Mouse (Mus musculus) heart, postnatal 36 days (tissue): ENCODE measurements around the gene Smyd3. TPM values are rescaled to one million over a fixed set of nuclear protein-coding genes. Genes with fewer than 3 reads are reported as not detected.

Experiments
- DNase-seq, 2 experiments: peaks; one replicate each; pipeline ENCODE4 v3.0.0; 2021 to 2022
- intact Hi-C: fragments of 180-260 bp; cut with DNase I; formaldehyde crosslinking; loops from one replicate; pipeline ENCODE4 v1.15.1; 2025
- total RNA-seq, 2 experiments: library from RNA; stranded (reverse); gene quantifications; 2 replicates each; pipeline ENCODE4 v1.2.3; 2021

The Smyd3 gene
- total RNA-seq, 2 experiments from 2014 or later: 6.9 to 7.2 TPM

GRCm38 (mm10) chr1:179096993-179097392 lies 420.8 kb downstream of the Smyd3 start:
- intact Hi-C loops: no loop called here
- no peak for DNase-seq

- no peak for DNase-seq
Measured at GRCm38 (mm10) chr1:179096323-179096722, 421.5 kb downstream of the Smyd3 start.

DNA sequence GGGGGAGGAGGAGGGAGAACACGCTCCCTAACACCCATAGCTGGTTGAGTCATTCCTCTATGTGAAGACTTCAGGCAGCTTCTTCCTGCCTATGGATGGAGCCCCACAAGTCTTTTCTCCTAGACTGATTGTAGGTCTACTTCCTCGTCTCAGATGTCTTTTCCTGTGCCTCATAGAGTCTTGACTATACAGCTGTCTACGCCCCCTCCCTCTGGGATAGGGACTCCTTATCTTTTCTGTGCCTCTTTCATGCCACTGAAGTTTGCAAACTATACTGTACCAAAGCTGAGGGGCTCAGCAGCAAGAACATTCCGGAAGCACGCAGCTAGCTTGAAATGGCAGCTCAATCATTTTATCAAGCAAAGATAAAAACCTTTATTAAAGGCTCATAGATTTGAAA lies 428.7 kb downstream of the Smyd3 start:
- intact Hi-C loops: loop anchor here (5.0 kb wide), 1 partner anchor 562 kb away; the partner anchor contains the start of gene Kif26b
- no peak for DNase-seq

More at GRCm38 (mm10) chr1:179096323-179096722, 421.5 kb downstream of the Smyd3 start:
- intact Hi-C loops: no loop called here

DNA sequence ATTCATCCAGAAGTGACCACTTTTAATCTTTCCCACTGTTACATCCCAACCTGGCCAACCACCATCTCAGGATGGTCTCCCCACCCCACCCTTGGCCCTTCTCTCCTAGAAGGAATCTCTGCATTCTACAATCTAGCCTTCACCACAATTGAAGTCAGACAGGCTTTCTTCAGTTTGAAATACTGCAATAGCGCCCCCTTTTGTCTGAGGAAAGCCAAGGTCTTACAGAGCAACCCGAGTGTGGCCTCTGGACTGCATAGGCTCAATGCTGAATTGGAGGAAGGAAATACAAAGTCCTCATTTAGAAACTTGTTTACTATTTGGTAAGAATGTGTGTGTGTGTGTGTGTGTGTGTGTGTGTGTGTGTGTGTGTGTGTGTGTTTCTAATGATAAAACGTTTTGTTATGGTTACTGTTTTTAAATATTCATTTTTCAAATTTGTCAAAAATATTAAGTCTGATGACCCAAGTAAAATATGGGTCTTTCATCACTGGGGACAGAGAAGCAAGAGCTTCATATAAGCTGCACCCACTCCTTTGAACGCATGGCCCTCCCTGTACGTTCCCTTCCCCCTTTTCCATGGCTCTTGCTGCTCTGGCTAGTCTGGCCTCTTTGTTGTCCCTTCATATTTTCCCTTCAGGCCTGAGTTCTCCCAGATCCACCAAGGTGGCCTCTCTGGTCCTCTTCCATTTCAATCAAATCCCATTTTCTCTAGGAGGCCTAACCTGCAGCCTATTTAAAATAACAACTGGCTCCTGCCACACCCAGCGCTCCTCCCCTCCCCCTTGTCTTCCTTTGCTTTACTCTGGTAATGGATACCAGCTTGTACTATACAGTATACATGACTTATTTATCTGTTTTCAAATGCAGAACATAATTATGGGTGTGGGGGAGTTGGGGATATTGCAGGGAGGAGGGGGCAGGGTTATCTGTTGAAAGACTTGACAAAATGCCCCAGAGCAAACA lies 430.5 kb downstream of the Smyd3 start:
- DNase-seq: peak in 1 of 2 experiments; percentile 4

GRCm38 (mm10) chr1:179086208-179086607 lies 431.6 kb downstream of the Smyd3 start:
- intact Hi-C loops: loop anchor here (5.0 kb wide), 1 partner anchor 559 kb away; the partner anchor contains the start of gene Kif26b
- no peak for DNase-seq

More for the DNA sequence above, 430.5 kb downstream of the Smyd3 start:
- intact Hi-C loops: loop anchor here (5.0 kb wide), 1 partner anchor 560 kb away; the partner anchor contains the start of gene Kif26b

- DNase-seq: no peak
- intact Hi-C loops: no loop called here
Measured at GRCm38 (mm10) chr1:179083098-179083497, 434.7 kb downstream of the Smyd3 start.

DNA sequence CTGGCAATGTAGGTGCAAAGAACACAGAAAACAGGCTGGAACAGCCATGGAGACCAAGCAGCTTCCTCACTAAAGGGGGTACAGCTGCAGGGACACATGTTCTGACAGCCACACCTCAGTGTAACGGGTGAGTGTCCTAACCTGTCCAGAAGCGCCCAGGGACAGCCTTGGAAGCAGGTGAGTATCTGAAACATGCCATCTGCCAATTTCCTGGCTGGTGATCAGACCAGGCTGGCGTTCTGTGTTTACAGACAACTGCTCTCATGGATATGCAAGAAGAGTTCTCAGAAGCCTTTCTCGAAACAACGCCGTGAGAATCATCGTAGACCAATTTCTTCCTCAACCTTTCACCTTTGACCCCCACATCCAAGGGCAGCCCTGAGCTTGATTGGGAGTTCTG lies 444.0 kb downstream of the Smyd3 start:
- intact Hi-C loops: no loop called here
- no peak for DNase-seq

- no peak for DNase-seq
- intact Hi-C loops: no loop called here
Measured at GRCm38 (mm10) chr1:179072935-179073654, 444.7 kb downstream of the Smyd3 start.

GRCm38 (mm10) chr1:179072406-179072805 lies 445.4 kb downstream of the Smyd3 start:
- intact Hi-C loops: no loop called here
- no peak for DNase-seq

DNA sequence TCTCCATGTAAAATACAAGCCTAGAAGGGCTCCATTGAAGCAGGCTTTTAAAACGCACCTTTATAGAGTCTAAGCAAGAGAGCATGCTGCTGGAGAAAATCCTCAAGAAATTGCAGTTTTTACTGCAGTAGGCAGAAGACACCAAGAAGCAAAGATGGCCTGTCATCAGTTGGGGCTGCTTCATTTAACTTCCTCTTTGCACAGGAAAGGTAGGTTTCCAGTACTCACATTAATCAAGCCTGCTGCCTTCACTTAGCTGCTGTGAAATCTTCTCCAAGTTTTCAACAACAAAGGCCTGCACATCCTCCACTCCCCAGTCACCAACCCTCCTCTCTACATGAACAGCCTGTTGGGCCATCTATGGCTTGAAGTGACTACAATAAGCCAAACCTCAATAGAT lies 448.9 kb downstream of the Smyd3 start:
- intact Hi-C loops: no loop called here
- DNase-seq: no peak

GRCm38 (mm10) chr1:179065294-179065601 lies 452.6 kb downstream of the Smyd3 start:
- intact Hi-C loops: no loop called here
- no peak for DNase-seq

DNA sequence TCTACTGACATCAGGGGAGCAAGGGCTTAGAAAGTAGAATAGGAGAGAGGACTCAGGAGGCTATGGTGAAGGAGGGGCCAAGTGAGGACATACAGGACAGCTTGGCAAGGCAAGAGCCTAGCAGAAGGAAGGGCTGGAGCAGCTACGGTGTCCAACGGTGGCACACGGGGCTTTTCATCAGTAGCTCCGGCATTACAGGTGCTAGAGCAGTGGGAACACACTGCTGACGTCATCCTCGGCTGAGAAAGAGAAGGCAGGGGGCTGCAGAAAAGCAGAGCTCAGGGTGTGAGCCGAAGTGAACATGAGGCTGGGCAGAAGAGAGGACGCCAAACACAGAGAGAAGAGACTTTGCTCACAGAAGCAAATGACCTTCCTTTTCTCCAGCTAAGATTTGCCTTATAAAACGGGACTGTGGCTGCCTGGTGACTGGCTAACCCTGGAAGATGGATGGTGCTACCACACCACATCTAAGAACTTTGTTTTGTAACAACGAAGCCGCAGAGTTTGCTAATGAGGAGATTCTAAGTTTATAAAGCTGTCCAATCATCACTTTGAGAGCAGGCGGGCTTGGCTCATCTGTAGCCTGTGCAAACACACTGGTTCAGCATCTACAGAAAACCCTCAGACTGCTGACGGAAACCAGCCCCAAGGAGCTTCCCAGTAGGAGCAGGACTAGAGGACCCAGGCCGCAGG lies 453.1 kb downstream of the Smyd3 start:
- intact Hi-C loops: no loop called here
- no peak for DNase-seq

DNA sequence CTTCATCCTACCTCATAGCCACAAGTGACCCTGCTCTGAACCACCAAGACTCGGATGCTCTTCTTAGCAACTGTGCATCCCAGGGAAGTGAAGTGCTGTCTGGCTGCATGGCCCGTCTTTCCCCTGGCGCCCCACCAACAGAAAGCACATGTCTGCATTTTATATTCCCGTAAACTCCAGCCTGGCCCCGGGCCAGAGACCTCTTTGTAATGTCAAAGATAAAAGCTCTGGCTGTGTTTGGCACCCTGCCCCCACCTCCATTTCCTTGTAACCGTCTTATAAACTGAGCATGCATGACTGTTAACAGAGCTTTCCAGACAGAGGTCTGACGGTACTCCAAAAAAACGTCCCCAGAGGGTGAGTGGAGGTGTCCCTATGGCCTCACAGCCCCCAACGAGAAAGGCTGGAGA lies 456.1 kb downstream of the Smyd3 start:
- intact Hi-C loops: no loop called here
- DNase-seq: peak; percentile 73 to 75

- intact Hi-C loops: no loop called here
- peak in 1 of 2 experiments; percentile 8 for DNase-seq
Measured at GRCm38 (mm10) chr1:179061053-179061452, 456.8 kb downstream of the Smyd3 start.

DNA sequence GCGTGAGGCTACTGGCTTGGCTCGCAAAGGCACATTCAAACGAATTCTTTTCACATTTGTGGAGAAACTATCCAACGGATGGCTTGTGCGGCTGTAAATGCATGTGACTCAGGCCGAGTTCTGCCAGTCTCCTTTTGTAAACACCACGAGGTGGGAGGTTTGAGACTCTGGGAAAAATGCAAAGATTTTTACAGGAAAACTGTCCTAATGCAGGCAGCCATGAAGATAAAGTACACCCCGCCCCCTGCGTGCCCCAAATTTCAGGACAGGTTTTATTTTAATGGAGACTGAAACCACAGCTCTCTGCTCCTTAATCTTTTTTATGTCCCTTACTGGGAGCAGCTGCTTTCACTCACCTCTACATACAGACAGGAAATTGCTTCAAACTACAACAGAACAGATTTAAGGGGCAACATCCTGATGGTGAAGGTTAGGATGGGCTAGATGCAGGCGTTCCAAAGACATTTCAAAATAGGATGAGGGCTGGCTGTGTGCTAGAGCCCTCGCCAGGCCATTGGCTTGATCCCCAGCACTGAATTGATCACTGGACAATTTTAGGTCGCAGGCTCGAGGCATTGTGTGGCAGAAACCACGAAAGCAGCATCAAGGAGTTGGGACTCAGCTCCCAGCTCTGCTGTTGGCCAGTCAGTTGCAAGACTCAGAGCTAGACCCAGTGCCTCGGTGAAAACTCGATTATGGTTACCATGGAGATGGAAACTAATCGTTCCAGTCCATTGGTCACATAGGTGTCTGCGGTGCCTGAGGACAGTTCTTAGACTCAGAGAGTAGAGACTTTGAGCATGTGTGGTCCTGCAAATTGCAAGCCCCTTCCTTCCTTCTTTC lies 457.5 kb downstream of the Smyd3 start:
- intact Hi-C loops: no loop called here
- DNase-seq: no peak

GRCm38 (mm10) chr1:179059286-179060112 lies 458.3 kb downstream of the Smyd3 start:
- intact Hi-C loops: no loop called here
- DNase-seq: no peak

DNA sequence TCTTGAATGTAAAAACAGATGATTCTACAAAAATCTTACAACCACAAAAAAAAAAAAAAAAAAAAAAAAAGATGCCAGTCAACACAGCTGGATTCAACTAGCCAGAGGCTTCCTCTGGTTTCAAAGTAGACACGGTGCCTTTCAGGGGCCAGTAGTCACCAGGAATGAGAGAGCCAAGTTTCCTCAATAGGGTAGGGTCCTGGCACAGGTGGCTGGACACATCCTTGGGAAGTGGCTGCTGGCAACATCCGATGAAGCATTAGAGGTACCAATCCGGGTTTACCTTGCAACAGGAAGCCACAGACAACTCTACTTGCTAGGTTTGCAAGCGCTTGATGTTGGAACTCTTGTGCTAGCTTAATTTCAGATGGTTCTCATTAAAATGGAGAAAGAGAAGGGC lies 459.2 kb downstream of the Smyd3 start:
- DNase-seq: no peak
- intact Hi-C loops: no loop called here

DNA sequence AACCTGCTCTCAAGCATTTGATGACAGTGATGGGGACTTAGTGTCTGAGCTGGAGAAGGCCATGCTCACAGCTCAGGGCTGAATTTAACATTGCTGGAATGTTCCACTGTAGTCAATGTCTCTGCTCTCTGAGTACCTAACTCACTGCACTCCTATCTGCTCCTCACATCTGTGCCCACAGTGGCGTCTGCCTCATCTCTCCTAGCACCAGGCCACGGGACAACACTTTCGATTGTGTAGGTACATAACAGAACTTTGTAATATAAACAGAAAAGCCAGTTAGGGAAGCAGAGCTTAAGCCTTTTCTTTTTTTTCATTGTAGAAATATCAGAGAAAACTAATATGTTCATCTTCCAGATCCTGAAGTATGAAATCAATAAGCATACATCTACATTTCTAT lies 462.1 kb downstream of the Smyd3 start:
- intact Hi-C loops: no loop called here
- DNase-seq: no peak
